Mouse (Mus musculus) bone marrow macrophage, adult 2 months (primary cell): Measurements from ENCODE around the gene Lsm4. TPM values are rescaled to one million over a fixed set of nuclear protein-coding genes. Genes with fewer than 3 reads are reported as not detected.

ENCODE experiments used
- H3K27ac ChIP-seq: 2 replicates; pipeline ENCODE4 v1.5.1; 2012; ENCODE audit warnings: low read depth, low read length; ENCODE audit not compliant: insufficient read depth
- H3K4me1 ChIP-seq: 2 replicates; pipeline ENCODE4 v1.6.1; 2012; ENCODE audit warnings: low read length; ENCODE audit not compliant: control insufficient read depth, insufficient read depth
- H3K4me3 ChIP-seq: 2 replicates; pipeline ENCODE4 v1.5.1; 2012; ENCODE audit warnings: mild to moderate bottlenecking, low read length, moderate library complexity; ENCODE audit not compliant: insufficient read depth
- CTCF ChIP-seq: IDR thresholded peaks from 2 replicates; pipeline ENCODE4 v1.5.1; 2012; ENCODE audit warnings: low read depth, mild to moderate bottlenecking, low read length, moderate library complexity
- POLR2A ChIP-seq: IDR thresholded peaks from 2 replicates; pipeline ENCODE4 v1.6.1; 2012; ENCODE audit warnings: mild to moderate bottlenecking, low read depth, low read length, borderline replicate concordance
- polyA plus RNA-seq: library from polyadenylated mRNA; stranded (reverse); fragments of >200 nt; gene quantifications from 2 replicates; pipeline ENCODE4 v1.2.4, GENCODE M21; 2012; ENCODE audit not compliant: missing spikeins, insufficient read depth, insufficient read length

Lsm4 gene
- polyA plus RNA-seq, 1 experiment = 65.9 TPM

DNA sequence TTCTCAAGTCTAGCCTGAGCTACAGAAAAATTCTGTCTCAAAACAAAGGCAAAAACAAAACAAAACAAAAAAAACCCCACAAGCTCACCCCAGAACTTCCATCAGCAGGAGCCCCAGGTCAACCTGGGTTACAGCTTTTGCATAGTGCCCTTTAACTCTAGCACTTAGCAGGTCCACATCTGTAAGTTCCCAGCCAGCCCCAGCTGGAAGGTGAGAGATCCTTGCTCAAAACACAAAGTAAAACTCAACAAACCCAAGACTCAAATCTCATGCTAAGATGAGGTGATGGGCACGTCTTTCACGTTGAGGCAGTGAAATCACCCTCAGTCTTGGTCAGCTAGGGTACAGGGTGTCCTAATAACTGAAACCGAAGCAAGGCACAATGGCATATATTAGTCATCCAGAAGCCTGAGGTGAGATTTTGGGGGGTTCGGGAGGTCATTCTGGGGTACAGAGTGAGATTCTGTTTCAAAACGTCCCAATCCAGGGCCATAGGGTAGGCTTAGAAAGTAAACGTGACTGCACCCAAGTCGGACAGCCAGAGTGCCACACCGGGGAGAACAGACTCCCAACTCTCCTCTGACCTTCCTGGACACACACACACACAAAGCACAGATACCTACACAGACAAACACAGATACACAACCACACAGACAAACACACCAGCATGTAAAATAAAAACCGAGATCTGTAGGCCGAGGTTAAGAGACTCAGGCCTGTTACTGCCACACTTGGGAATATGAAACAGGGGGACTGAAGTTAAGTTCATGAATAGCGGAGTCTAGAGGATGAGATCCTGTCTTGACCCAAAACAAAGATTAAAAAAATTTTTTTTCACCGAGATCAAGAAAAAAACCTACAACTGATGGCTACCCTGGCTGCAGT lies 24.6 kb downstream of the Lsm4 start:
- peaks cover 42% of the 10 kb centered on the region for H3K4me1 ChIP-seq
- H3K27ac ChIP-seq = 0 out of 2 replicates have a peak overlapping the region, but pooled peaks have one; percentile 2

DNA sequence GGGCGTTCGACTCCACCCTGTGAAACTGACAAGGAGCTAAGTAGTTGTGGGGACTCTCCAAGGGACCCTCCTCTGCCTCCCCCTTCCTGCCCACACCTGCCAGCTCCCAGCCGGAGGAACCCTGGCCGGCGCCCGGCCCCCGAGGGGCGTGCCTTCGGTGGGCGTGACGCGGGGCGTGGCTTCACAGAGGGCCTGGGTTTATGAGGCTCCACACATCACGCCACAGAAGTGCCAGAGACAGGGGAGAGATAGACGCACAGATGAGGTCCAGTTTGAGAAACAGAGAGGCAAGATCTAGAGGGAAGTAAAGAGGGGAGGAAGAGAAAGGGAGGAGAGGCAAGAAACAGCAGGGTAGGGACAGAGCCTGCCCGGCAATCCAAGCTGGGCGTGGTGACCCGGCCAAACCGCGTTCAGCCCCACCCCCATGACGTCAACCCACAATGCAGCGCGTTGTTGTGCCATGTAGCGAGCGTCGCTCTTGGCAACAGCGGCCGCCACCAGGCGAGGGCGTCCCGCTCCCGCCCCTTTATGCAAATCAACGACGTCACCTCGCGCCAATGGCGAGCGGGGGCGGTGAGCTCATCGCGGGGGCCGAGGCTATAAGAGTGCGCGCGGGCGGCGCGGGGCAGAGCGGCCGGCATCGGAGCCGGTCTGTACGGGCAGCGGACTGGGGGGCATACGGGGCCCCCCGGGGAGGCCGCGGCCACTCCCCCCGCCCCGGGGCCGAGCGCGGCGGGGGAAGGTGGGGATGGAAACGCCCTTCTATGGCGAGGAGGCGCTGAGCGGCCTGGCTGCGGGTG lies 25.5 kb downstream of the Lsm4 start, which contains the start of gene Jund:
TSS of gene Jund (plus strand) at position 640 of the 800 bp plus-strand sequence.
- H3K27ac ChIP-seq = peak within 1 kb of the TSS; percentile 97
- H3K4me1 ChIP-seq = peaks cover 37% of the 10 kb centered on the region
- TF ChIP-seq POLR2A (peak; percentile 98), CTCF (no peak)
- H3K4me3 ChIP-seq = peak within 1 kb of the TSS; percentile 99

More for the DNA sequence above, 24.6 kb downstream of the Lsm4 start:
- H3K4me3 ChIP-seq = peak overlapping the region; percentile 77
- TF ChIP-seq POLR2A (no peak), CTCF (no peak)

DNA sequence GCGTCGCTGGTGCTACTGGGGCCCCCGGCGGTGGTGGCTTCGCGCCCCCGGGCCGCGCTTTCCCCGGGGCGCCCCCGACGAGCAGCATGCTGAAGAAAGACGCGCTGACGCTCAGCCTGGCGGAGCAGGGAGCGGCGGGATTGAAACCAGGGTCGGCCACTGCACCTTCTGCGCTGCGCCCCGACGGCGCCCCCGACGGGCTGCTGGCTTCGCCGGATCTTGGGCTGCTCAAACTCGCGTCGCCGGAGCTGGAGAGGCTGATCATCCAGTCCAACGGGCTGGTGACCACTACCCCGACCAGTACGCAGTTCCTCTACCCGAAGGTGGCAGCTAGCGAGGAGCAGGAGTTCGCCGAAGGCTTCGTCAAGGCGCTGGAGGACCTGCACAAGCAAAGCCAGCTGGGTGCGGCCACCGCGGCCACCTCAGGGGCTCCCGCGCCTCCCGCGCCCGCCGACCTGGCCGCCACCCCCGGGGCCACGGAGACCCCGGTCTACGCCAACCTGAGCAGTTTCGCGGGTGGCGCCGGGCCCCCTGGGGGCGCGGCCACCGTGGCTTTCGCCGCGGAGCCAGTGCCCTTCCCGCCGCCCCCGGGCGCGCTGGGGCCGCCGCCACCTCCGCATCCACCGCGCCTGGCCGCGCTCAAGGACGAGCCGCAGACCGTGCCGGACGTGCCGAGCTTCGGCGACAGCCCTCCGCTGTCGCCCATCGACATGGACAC lies 26.2 kb downstream of the Lsm4 start:
- Histone ChIP-seq H3K4me3 (peak overlapping the region; percentile 99), H3K4me1 (peaks cover 32% of the 10 kb centered on the region)
- TF ChIP-seq CTCF = no peak

DNA sequence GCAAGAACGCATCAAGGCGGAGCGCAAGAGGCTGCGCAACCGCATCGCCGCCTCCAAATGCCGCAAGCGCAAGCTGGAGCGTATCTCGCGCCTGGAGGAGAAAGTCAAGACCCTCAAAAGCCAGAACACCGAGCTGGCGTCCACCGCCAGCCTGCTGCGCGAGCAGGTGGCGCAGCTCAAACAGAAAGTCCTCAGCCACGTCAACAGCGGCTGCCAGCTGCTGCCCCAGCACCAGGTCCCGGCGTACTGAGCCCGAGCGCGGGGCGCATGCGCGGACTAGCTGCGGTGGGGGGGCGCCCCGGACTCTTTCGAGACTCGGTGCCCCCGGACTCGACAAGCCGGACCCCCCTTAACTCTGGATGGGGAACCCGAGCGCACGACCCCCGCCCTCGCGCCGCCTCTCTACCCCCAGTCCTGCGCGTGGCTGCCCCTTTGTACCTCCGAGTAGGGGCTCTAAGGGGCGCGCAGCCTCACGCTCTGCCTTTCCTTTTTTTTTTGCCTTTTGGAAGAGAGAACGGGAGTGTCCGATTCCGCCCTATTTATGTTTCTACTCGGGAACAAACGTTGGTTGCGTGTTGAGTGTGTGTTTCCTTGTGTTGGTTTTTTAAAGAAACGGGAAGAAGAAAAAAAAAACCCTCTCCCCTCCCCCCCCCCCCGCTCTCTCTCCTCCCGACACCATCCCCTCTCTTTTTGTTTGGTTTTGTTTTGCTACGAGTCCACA lies 26.9 kb downstream of the Lsm4 start:
- peak overlapping the region; percentile 99 for H3K4me3 ChIP-seq
- peak overlapping the region; percentile 97 for H3K27ac ChIP-seq
- H3K4me1 ChIP-seq = peaks cover 32% of the 10 kb centered on the region
- TF ChIP-seq POLR2A (no peak), CTCF (no peak)

More for the DNA sequence above, 26.2 kb downstream of the Lsm4 start:
- H3K27ac ChIP-seq = peak overlapping the region; percentile 97

DNA sequence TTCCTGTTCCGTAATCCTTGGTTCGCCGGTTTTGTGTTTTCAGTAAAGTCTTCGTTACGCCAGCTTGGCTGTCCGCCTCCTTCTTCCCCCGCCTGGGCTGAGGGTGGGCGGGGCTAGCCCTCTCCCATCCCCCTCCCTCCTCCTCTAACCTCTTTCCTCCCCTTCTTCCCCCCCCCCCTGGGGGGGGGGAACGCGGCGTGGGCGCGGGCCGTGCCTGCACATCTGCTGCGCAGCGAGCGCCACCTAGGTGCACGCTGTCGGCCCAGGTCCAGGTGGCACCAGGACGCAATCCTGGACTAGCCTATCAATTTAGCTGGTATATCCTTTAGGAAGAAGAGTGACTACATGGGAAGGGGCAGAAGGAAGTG lies 27.5 kb downstream of the Lsm4 start:
- H3K27ac ChIP-seq = peak overlapping the region; percentile 97
- TF ChIP-seq POLR2A (no peak), CTCF (peak; percentile 50)
- peak overlapping the region; percentile 99 for H3K4me3 ChIP-seq
- peaks cover 30% of the 10 kb centered on the region for H3K4me1 ChIP-seq

DNA sequence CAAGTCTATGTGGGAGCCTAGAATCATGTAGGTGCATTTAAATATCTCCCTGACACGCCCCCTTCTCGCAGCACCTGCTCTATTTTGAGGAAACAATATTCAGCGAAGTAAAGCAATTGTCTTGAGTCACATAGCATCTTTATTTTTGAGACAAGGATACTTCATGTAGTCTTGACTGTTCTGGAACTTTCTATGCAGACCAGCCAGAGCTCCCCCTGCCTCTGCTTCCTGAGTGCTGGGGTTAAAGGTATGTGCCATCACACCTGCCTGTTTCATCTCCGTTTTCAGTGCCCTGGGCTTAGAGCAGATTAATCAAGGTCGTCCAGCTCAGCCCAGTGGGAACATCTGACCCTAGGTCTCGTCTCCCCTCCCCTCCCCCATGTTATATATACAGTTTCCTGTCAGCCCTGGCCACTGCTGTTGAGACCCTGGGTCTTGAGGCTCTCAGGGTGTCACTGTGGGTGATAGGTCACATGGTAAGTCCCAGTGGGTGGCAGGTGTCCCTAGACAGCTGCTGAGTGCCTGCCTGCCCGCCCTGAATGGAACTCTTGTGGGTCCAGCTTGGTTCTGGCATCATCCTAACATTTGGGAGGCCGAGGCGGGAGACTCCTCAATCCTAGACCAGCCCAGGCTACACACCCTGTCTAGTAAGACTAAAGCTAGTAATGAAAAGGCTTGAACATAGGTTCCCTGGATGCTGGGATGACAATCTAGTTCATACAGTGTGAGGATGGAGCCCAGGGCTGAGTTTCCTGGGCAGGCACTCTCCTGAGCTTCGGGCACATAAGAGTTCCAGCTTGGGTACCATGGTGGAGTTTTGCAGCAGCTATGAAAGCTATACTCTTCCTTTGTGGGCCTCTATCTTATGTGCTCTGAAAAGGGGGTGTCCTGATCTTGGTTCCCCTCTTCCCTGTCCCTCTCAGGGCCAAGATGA lies 28.3 kb downstream of the Lsm4 start:
- peaks cover 22% of the 10 kb centered on the region for H3K4me1 ChIP-seq
- H3K27ac ChIP-seq = peak overlapping the region; percentile 97
- TF ChIP-seq CTCF (no peak), POLR2A (no peak)
- peak overlapping the region; percentile 59 for H3K4me3 ChIP-seq

DNA sequence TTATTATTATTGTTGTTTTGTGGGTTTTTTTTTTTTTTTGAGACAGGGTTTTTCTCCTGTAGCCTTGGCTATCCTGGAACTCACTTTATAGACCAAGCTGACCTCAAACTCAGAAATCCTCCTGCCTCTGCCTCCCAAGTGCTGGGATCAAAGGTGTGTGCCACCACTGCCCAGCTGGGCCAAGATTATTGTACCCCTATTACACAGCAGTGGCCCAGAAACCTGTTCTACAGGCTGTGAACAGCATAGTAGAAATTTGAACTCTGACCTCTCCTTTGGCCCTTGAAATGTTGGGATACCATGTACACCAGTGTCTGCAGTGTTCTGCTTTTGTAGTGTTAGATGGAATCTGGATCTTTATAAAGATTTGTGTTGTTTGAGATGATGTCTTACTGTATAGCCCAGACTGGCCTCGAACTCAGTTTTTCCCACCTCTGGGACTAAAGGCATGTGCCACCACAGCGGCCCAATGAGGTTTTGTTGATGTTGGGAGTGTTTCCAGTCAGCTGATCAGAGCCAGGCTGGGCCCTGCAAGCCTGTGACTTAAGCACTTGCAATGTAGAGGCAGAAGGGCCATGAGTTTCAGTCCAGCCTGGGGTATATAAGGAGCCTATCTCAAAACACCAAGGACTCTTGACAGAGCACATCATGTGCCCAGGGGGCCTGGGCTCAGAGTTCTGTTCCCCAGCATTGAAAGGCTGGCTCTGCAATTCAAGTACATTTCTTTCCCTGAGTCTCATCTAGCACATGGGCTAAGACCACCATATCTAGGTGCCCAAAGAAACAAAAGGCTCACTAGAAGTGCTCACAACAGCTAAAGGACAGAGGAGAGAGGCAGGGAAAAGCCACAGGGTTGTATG lies 29.2 kb downstream of the Lsm4 start:
- Histone ChIP-seq H3K4me1 (peaks cover 18% of the 10 kb centered on the region), H3K27ac (no peak overlapping the region), H3K4me3 (no peak overlapping the region)
- TF ChIP-seq POLR2A (no peak), CTCF (no peak)

DNA sequence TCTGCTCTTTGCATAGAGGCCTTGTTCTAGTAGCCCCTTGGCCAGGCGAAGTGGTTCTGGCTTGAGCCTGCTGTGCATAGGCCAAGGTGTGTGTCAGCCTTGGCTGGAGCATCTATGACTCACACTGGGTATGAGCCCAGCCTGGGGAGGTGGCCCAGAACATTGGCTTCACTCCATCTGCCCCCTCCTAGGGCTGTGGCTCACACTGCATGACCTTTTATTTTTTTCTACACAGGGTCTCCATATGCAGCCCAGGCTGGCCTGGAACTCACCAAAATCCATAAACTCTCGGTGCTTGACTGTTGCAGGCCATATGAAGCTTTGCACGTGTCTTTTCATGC lies 29.8 kb downstream of the Lsm4 start:
- no peak overlapping the region for H3K27ac ChIP-seq
- no peak overlapping the region for H3K4me3 ChIP-seq
- peaks cover 12% of the 10 kb centered on the region for H3K4me1 ChIP-seq
- no peak for TF ChIP-seq CTCF
- no peak for TF ChIP-seq POLR2A
